Mouse (Mus musculus) testis, adult 2 months (tissue): Measurements from ENCODE around the gene Rbp4.

Experiments
- CTCF ChIP-seq: fragments of 200-500 bp; IDR thresholded peaks from 2 replicates; pipeline ENCODE4 v1.5.1; 2012; ENCODE audit warnings: low read depth, mild to moderate bottlenecking, inconsistent platforms, low read length, moderate library complexity; ENCODE audit not compliant: control insufficient read depth, insufficient read depth, insufficient replicate concordance
- POLR2A ChIP-seq: fragments of 200-500 bp; IDR thresholded peaks from 2 replicates; pipeline ENCODE4 v1.6.1; 2012; ENCODE audit warnings: low read depth, mild to moderate bottlenecking, inconsistent platforms, low read length, moderate library complexity; ENCODE audit not compliant: control insufficient read depth

DNA sequence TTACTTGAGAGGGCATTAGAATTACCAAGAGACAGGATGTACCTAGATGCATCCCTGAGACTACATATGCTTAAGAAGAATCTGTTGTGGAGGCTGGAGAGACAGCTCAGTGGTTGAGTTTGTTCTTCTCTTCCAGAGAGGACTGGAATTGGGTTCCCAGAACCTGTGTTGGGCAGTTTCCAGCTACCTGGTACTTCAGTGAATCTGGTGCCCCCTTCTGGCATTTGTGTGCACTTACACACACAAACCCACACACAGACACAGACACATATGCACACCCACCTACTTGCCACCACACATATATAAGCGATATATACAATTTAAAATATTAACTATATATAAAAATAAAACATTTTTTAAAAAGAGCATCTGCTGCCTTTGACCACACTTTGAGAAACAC is 31.2 kb upstream of the Rbp4 start:
- TF ChIP-seq CTCF (no peak), POLR2A (no peak)
